Mouse (Mus musculus) 416B (cell line): ENCODE results near the gene Kng1.

Source experiments
- DNase-seq: peaks from one replicate; pipeline ENCODE4 v3.0.0; 2011; ENCODE audit warnings: low read depth

Kng1 gene

GRCm38 (mm10) chr16:23114339-23115171 is 56.9 kb downstream of the Kng1 start:
- DNase-seq = peak; percentile 66

- DNase-seq = peak; percentile 18
Measured at GRCm38 (mm10) chr16:23115486-23115885, 57.8 kb downstream of the Kng1 start.

GRCm38 (mm10) chr16:23117173-23117572 is 59.5 kb downstream of the Kng1 start:
- DNase-seq = no peak

- DNase-seq = no peak
Measured at GRCm38 (mm10) chr16:23122446-23122845, 64.8 kb downstream of the Kng1 start.

GRCm38 (mm10) chr16:23123104-23123503 is 65.4 kb downstream of the Kng1 start:
- DNase-seq = peak; percentile 17

GRCm38 (mm10) chr16:23124398-23124797 is 66.7 kb downstream of the Kng1 start:
- DNase-seq = no peak

- DNase-seq = no peak
Measured at GRCm38 (mm10) chr16:23127311-23127672, 69.6 kb downstream of the Kng1 start.

- peak; percentile 91 for DNase-seq
Measured at GRCm38 (mm10) chr16:23127673-23128375, 70.2 kb downstream of the Kng1 start, which contains the start of gene Rfc4. Gene Rfc4 (minus strand): TSS chr16:23127737.

GRCm38 (mm10) chr16:23130303-23130702 is 72.6 kb downstream of the Kng1 start:
- DNase-seq = no peak
